Mouse (Mus musculus) lung, adult 2 months (tissue): ENCODE data around the gene Rpl31. TPM values are rescaled to one million over a fixed set of nuclear protein-coding genes. Genes with fewer than 3 reads are reported as not detected.
A peak's percentile ranks its signal among the peaks of the same experiment; 100 is the strongest.

Experiments
- DNase-seq: peaks from one replicate; pipeline ENCODE4 v3.0.0; 2022
- H3K4me1 ChIP-seq: fragments of 200-500 bp; 2 replicates; pipeline ENCODE4 v1.6.1; 2011; ENCODE audit warnings: low read length; ENCODE audit not compliant: control insufficient read depth, insufficient read depth
- H3K4me3 ChIP-seq: fragments of 200-500 bp; replicated peaks from 2 replicates; pipeline ENCODE3; 2011; ENCODE audit warnings: low read depth, mild to moderate bottlenecking, control low read depth, low read length; ENCODE audit errors: extremely low read depth
- CTCF ChIP-seq: fragments of 200-500 bp; IDR thresholded peaks from 2 replicates; pipeline ENCODE4 v1.5.1; 2011; ENCODE audit warnings: mild to moderate bottlenecking, low read length, control low read depth; ENCODE audit not compliant: insufficient read depth
- POLR2A ChIP-seq: fragments of 200-500 bp; IDR thresholded peaks from 2 replicates; pipeline ENCODE4 v1.6.1; 2011; ENCODE audit warnings: low read depth, mild to moderate bottlenecking, control low read depth, low read length, borderline replicate concordance; ENCODE audit errors: extremely low read depth
- WGBS: fragments of 180-500 bp; shearing (Covaris S2); methylation state at CpG from one replicate; pipeline ENCODE4 v1.1.7; 2018; 5-methylcytosine and 5-hydroxymethylcytosine counted together
- polyA plus RNA-seq: library from polyadenylated mRNA; depleted of rRNA; stranded (reverse); fragments of >200 nt; gene quantifications from 2 replicates; pipeline ENCODE4 v1.2.3, GENCODE M21; 2012

Rpl31 gene
- polyA plus RNA-seq, 1 experiment: 201 TPM

DNA sequence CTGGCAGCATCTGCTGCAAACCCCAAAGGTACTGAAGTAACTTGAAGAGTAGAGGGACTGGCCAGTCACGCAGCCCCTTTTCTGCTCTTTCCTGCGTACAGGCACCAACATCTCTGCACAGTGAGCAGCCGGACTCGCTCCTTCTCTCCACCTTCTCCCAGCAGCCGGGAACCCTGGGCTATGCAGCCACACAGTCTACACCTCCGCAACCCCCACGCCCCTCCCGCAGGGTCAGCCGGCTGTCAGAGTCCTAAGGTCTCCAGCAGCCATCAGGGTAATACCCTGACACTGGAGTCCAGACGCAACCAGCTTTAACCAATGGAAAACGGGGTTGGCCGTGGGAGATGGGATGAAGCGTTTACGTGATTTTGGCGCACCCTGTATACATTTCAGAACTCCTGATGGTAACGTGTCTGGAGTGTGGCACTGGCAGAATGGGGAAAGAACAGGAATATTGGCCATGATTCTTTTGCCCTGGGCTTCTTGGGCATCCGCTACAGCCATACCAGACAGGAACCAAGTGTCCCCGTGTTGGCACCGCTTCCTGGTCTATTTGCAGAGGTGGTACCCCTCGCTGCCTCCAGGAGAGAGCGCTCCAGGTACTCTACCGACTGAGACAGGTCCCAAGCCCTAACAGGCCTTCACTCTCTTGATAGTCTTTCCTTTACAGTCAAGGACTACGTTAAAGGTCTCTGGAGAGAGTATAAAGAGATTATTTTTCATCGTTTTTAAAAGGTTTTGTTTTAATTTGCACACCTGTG is 5.7 kb upstream of the Rpl31 start:
- 43% methylated on average over 24 of the region's 24 CpGs for WGBS
- TF ChIP-seq POLR2A (no peak), CTCF (peak; percentile 16; the same call in 1 of the 2 replicates)
- peaks cover under 1% of the 10 kb centered on the region; the same call in 1 of the 2 replicates for H3K4me1 ChIP-seq
- DNase-seq: no peak
- H3K4me3 ChIP-seq: no peak overlapping the region

DNA sequence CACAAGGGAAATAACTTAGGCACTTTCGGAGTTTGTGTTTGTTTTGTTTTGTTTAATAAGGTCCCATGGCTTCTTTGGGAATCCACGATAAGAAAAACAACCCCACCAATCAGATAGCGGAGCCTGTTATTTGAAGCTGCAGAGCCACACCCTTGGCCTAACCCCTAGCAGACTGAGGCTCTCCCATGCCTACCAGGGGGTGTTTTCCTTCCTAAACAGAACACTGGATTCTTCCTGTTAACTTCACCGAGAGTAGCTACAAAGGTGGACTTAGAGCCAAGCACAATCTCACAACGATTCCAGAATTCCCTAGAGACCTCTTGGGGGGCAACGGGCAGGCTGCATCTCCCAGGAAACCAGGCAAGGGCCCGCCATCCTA is 5.1 kb upstream of the Rpl31 start:
- TF ChIP-seq CTCF (no peak), POLR2A (no peak)
- no peak overlapping the region for H3K4me3 ChIP-seq
- no peak for DNase-seq
- H3K4me1 ChIP-seq: peaks cover 2% of the 10 kb centered on the region; the same call in 1 of the 2 replicates
- 49% methylated on average over 7 of the region's 7 CpGs for WGBS

DNA sequence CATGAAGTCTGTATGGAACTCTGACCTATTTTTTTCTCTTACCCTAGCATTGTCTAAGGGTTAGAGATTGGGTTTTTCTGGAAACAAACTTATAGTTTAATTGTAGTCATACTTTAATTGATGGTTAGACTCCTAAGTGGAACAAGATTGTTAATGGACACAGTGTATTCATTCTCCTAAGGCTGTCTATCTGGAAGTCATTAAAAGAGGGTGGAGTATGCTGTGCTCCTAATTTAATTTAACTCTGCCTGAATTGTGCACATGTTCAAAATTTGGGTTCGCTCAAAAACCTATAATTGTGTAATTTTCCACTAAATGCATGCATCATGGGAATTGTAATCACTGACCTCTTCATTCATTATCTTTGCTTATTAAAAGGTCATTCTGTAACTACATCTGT is 2.1 kb upstream of the Rpl31 start:
- no peak for TF ChIP-seq CTCF
- no peak for TF ChIP-seq POLR2A
- DNase-seq: no peak
- WGBS: 85% methylated on average over 1 of the region's 1 CpGs

DNA sequence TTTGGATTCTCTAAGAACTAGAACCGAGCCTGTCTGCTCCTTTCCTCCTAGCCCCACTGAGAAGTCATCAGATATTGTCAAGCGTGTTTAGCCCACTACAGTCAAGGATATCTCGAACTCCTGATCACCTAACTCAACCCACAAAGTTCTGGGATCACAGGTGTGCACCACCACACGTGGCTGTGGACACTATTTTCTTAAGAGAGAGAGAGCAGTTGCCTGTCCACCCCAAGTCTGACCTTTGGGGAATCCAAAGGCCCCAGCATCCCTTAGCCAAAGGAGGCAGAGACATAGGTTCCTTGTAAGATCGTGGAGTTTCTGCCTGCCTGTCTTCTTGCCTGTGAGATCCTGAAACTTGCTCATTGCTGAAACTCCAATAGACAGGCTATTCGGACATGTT is 597 bp upstream of the Rpl31 start:
- Histone ChIP-seq H3K4me3 (peak overlapping the region; percentile 83), H3K4me1 (peaks cover 9% of the 10 kb centered on the region; the same call in 1 of the 2 replicates)
- peak; percentile 20 for DNase-seq
- TF ChIP-seq POLR2A (no peak), CTCF (no peak)
- 26% methylated on average over 6 of the region's 6 CpGs for WGBS

More for the DNA sequence above, 2.1 kb upstream of the Rpl31 start:
- H3K4me3 ChIP-seq: no peak overlapping the region
- H3K4me1 ChIP-seq: peaks cover 9% of the 10 kb centered on the region; the same call in 1 of the 2 replicates

DNA sequence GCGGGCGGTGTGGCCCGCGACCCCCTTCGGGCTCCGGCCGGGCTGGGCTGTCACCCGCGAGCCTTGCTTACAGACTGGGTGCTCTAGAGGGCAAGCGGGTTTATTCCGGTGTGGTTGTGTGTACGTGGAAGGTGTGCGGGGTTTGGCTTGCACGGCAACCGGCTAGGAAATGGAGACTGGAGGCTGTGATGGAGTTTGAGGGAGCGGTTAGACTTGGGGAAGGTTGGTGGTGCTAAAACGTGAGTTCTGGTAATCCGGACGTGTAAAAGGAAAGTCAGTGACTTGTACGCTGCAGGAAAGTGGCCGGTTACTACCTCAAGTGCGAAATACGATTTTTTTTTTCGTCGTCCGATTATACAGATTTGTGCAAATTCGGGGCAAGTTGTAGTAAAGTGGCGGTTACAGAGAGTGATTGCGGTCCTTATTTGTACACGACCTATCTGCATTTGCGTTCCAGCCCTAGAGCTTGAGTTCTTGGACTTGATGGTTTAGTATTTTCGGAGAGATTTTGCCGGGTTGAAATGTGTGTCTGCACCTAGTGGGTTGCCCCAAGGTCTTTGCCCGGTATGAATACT is 712 bp downstream of the Rpl31 start:
- no peak for TF ChIP-seq CTCF
- no peak for TF ChIP-seq POLR2A
- Histone ChIP-seq H3K4me1 (peaks cover 9% of the 10 kb centered on the region; the same call in 1 of the 2 replicates), H3K4me3 (peak overlapping the region; percentile 72)
- under 1% methylated on average over 34 of the region's 34 CpGs for WGBS
- no peak for DNase-seq

DNA sequence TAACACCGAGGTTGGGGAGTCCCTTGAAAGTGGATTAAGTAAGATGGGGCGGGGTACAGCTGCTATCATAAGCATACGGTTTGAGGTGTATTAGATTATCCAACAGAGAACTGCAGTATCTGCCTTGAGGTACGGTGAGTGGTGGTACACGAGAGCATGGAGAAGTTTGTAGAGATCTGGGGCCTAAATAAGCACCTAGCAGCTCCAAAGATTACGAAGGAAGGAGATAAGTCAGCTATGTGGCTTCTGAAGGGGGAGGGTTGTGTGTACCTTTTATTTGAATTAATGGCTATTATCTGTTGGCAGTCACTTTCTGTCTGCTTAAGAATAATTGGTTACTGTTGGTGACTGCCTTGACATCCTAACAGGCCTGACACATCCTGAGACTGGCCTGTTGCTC is 2.8 kb downstream of the Rpl31 start:
- TF ChIP-seq CTCF (no peak), POLR2A (no peak)

DNA sequence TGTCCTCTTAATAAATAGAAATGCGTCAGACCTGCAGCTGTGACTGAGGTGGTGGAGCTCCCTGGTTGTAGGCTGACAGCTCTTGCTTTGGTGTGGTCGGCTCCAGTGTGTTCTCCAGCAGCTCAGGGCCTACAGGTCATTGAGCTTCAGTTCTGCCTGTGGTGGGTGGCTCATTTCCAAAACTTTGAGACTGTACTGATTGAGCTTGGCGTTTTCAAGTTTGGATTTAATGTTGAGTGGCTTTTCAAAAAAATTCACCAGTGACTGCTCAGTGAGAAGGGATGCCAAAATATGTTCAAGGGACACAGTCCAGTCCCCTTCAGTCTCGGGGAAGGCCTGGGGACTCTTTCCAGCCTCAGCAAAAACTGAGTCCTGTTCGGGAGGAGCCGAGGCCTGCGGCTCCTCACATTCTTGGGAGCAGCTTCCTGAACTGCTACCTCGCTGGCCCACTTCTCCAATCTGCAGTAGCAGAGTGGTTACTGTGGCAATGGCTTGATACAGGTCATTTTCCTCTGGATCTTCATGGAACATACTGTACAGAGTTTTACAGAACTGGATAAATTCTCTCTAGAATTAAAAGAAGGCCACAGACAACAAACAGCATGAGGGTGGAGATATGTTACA is 4.7 kb downstream of the Rpl31 start:
- TF ChIP-seq POLR2A: no peak
- no peak for TF ChIP-seq CTCF
- no peak for DNase-seq
- Histone ChIP-seq H3K4me1 (peaks cover 7% of the 10 kb centered on the region; the same call in 1 of the 2 replicates), H3K4me3 (no peak overlapping the region)
- 69% methylated on average over 8 of the region's 8 CpGs for WGBS

More for the DNA sequence above, 2.8 kb downstream of the Rpl31 start:
- H3K4me3 ChIP-seq: no peak overlapping the region
- peaks cover 9% of the 10 kb centered on the region; the same call in 1 of the 2 replicates for H3K4me1 ChIP-seq
- 79% methylated on average over 6 of the region's 6 CpGs for WGBS
- no peak for DNase-seq

DNA sequence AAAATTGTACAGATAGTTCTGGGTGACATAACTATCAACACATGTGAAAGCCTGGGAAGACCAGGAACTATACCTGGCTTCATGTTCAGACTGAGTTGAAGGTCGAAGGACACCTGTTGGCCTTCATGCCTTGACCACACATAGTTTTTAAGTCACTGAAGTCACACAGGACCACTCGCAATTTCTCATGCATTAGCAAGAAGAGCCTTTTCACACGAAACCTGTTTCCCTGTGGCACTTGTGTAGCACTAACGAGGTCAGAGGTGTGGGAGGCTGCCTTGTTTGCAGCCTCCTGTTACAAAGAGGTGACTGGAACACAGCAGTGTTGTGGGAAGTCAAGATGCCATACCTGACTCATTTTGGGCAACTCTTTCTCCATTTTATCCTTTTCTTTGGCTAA is 5.7 kb downstream of the Rpl31 start:
- TF ChIP-seq CTCF (no peak), POLR2A (no peak)
- DNase-seq: no peak
- Histone ChIP-seq H3K4me3 (no peak overlapping the region), H3K4me1 (peaks cover 7% of the 10 kb centered on the region; the same call in 1 of the 2 replicates)
- 71% methylated on average over 4 of the region's 4 CpGs for WGBS

DNA sequence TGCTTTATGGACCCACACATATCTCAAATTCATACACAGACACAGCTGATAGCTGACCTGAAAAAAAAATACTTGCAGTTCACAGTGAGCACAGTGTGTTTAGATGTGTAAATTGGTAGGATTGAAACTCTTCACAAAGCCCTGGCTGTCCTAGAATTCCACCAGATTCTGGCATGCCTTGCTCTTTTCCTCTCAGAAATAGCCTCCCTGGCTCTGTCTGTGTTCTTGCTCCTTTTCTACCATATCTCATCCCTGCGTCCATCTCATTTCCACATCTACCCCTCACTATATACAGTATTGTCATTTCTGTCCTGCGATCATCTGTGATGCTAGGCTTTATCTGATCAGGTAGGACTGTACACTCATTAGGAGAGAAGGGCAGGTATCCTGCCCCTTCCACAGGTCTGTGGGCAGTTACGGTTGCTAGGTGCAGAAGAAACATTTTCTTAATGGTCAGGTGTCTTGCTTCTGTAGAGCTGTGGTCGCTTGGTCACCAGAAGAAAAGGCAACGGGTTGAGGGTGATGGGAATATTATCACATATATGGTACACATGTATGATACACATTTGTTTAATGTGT is 6.7 kb downstream of the Rpl31 start:
- H3K4me3 ChIP-seq: no peak overlapping the region
- peaks cover 3% of the 10 kb centered on the region; the same call in 1 of the 2 replicates for H3K4me1 ChIP-seq
- WGBS: 82% methylated on average over 5 of the region's 5 CpGs
- no peak for DNase-seq
- no peak for TF ChIP-seq CTCF
- no peak for TF ChIP-seq POLR2A
